Comparison of ENCODE assay signal across 10 mouse cellular contexts in genomic region chr19:32272475-32273260, GRCm38 (mm10).
DNase-seq lines count a peak whose midpoint lies in the region; ATAC-seq and TF ChIP-seq lines count a peak whose summit lies in the region.
"Had no signal": no experiment of that assay in that cellular context is flagged by ENCODE, and none has a peak within 500 bp of the region (broad histone marks: within the 10 kb centered on the region; RNA-seq: fewer than 3 reads in every experiment).

No protein-coding gene starts in this region.

- H3K4me1 ChIP-seq in heart, embryonic 10.5 days = peaks cover 45% of the 10 kb centered on the region
- H3K4me1 ChIP-seq in G1E (ENCODE audit: insufficient read depth, low read depth, low read length) = peaks cover 97% of the 10 kb centered on the region
- H3K4me1 ChIP-seq in forebrain, embryonic 13.5 days = no peaks in the 10 kb centered on the region
- H3K4me1 ChIP-seq: hindbrain, embryonic 12.5 days had no signal

- H3K9me3 ChIP-seq in heart, embryonic 10.5 days = no peaks in the 10 kb centered on the region
- H3K9me3 ChIP-seq in G1E (replicated peaks) = no peaks in the 10 kb centered on the region
- H3K9me3 ChIP-seq in forebrain, embryonic 13.5 days (replicated peaks) = no peaks in the 10 kb centered on the region
- H3K9me3 ChIP-seq: hindbrain, embryonic 12.5 days had no signal

- no peaks in the 10 kb centered on the region for H3K36me3 ChIP-seq in heart, embryonic 10.5 days
- H3K36me3 ChIP-seq in G1E (replicated peaks) = peaks cover 27% of the 10 kb centered on the region
- H3K36me3 ChIP-seq in forebrain, embryonic 13.5 days (ENCODE audit: poor library complexity, severe bottlenecking) = no peaks in the 10 kb centered on the region
- H3K36me3 ChIP-seq: hindbrain, embryonic 12.5 days had no signal

- intact Hi-C loops in heart, postnatal 10 days (cut with DNase I) = no loop called here

- peak overlapping the region; percentile 72 for H3K27ac ChIP-seq in heart, embryonic 10.5 days
- H3K27ac ChIP-seq in forebrain, embryonic 13.5 days = no peak overlapping the region
- H3K27ac ChIP-seq: hindbrain, embryonic 12.5 days had no signal

- TF ChIP-seq CTCF in G1E (IDR thresholded peaks at IDR 0.05; ENCODE audit: low read depth, low read length) = no peak

- no peak overlapping the region for H3K9ac ChIP-seq in forebrain, embryonic 13.5 days
- H3K9ac ChIP-seq: hindbrain, embryonic 12.5 days had no signal

- no peaks in the 10 kb centered on the region for H3K27me3 ChIP-seq in heart, embryonic 10.5 days (ENCODE audit: insufficient read depth, poor library complexity, severe bottlenecking)
- H3K27me3 ChIP-seq in G1E (ENCODE audit: insufficient read depth, low read length) = no peaks in the 10 kb centered on the region
- no peaks in the 10 kb centered on the region for H3K27me3 ChIP-seq in forebrain, embryonic 13.5 days
- H3K27me3 ChIP-seq: hindbrain, embryonic 12.5 days had no signal

- H3K4me3 ChIP-seq in heart, embryonic 10.5 days = no peak overlapping the region
- H3K4me3 ChIP-seq in G1E (ENCODE audit: low read depth, low read length) = peak overlapping the region; percentile 62; the same call in 1 of the 2 replicates
- no peak overlapping the region for H3K4me3 ChIP-seq in forebrain, embryonic 13.5 days
- H3K4me3 ChIP-seq: hindbrain, embryonic 12.5 days had no signal

- no peak overlapping the region for H3K4me2 ChIP-seq in forebrain, embryonic 13.5 days
- H3K4me2 ChIP-seq: hindbrain, embryonic 12.5 days had no signal

- peak; percentile 84 for ATAC-seq in G1E (ENCODE audit: extremely low read depth, insufficient number of reproducible peaks, low FRiP score, poor library complexity, severe bottlenecking)
- ATAC-seq in forebrain, embryonic 13.5 days = no peak

- 56% methylated on average over 6 of the region's 6 CpGs for WGBS in heart, embryonic 10.5 days
- 88% methylated on average over 6 of the region's 6 CpGs for WGBS in forebrain, embryonic 13.5 days

- DNase-seq in heart, embryonic 10.5 days (ENCODE audit: low spot score) = peak; percentile 89
- DNase-seq in heart, postnatal 10 days = no peak
- DNase-seq in G1E (ENCODE audit: low spot score) = peak; percentile 71
- peak; percentile 58 for DNase-seq in induced T-regulatory cell, adult 2 months (ENCODE audit: low read depth)
- peak; percentile 79 to 82 for DNase-seq in spleen, postnatal 36 days (ENCODE audit: low spot score in 2 of 2)
- DNase-seq in cerebellum, adult 8-10 months = no peak
- DNase-seq in right cerebral cortex, postnatal 36 days (ENCODE audit: low spot score in 2 of 2) = no peak
- DNase-seq: layer of hippocampus, adult 9-11 months had no signal

Comparison
In these comparisons a context has a peak if more than half of its experiments do, and no peak if none do; other contexts are left out.
1. DNase-seq: peak in heart, embryonic 10.5 days (single experiment), G1E (single experiment), induced T-regulatory cell, adult 2 months (single experiment) and spleen, postnatal 36 days (2 of 2); none in heart, postnatal 10 days (0 of 2), cerebellum, adult 8-10 months (single experiment) and right cerebral cortex, postnatal 36 days (0 of 2).